Mouse (Mus musculus) kidney, postnatal 10 days (tissue): ENCODE data around the gene Dus2.

Source experiments
- DNase-seq: peaks from one replicate; pipeline ENCODE4 v3.0.0; 2021; ENCODE audit warnings: mixed read lengths

Gene Dus2

DNA sequence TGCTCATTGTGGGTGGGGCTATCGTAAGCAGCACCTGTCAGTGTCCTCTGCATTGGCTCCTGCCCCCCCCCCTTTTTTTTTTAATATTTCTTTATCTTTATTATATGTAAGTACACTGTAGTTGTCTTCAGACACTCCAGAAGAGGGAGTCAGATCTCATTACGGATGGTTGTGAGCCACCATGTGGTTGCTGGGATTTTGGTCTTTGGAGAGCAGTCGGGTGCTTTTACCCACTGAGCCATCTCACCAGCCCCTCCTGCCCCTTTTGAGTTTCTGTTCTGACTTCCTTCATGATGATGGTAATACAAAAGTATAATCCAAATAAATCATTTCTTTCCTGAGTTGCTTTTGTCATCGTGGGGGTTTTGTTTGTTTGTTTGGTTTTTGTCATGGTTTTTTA is 111.2 kb downstream of the Dus2 start:
- no peak for DNase-seq
